Mouse (Mus musculus) myocyte (in vitro differentiated cells): Measurements from ENCODE around the gene Epha6. TPM values are rescaled to one million over a fixed set of nuclear protein-coding genes. Genes with fewer than 3 reads are reported as not detected.

Experiments used
- H3K27me3 ChIP-seq: one replicate; pipeline ENCODE4 v1.6.1; 2011; ENCODE audit not compliant: control insufficient read depth, insufficient read depth, insufficient read length
- H3K36me3 ChIP-seq: one replicate; pipeline ENCODE4 v1.6.1; 2011; ENCODE audit not compliant: control insufficient read depth, insufficient read depth
- H3K4me2 ChIP-seq: one replicate; pipeline ENCODE4 v1.6.1; 2011; ENCODE audit warnings: low read depth, control low read depth
- H3K4me3 ChIP-seq: one replicate; pipeline ENCODE4 v1.5.1; 2011; ENCODE audit warnings: mild to moderate bottlenecking, control low read depth, moderate library complexity
- H3K79me2 ChIP-seq: one replicate; pipeline ENCODE4 v1.6.1; 2011; ENCODE audit not compliant: control insufficient read depth, insufficient read depth
- H3ac ChIP-seq: one replicate; pipeline ENCODE4 v1.6.1; 2011; ENCODE audit not compliant: control insufficient read depth, insufficient read length
- CEBPB ChIP-seq: IDR thresholded peaks from 2 replicates; pipeline ENCODE4 v1.6.1; 2011; ENCODE audit warnings: mild to moderate bottlenecking, moderate library complexity; ENCODE audit not compliant: poor library complexity, insufficient read depth, severe bottlenecking
- E2F4 ChIP-seq: IDR thresholded peaks from one replicate; pipeline ENCODE4 v1.6.1; 2011; ENCODE audit warnings: mild to moderate bottlenecking, control low read depth, moderate library complexity; ENCODE audit not compliant: insufficient read depth
- MAX ChIP-seq: IDR thresholded peaks from one replicate; pipeline ENCODE4 v1.6.1; 2011; ENCODE audit warnings: low read depth, mild to moderate bottlenecking, control low read depth
- MYOD1 ChIP-seq, 3 experiments: IDR thresholded peaks; one replicate each; pipeline ENCODE4 v1.6.1; 2011; ENCODE audit warnings: control low read depth in 2 of 3, low read depth in 2 of 3, mild to moderate bottlenecking in 2 of 3, moderate library complexity in 1 of 3; ENCODE audit not compliant: insufficient read length in 2 of 3, control insufficient read depth in 1 of 3
- MYOG ChIP-seq, 3 experiments: IDR thresholded peaks; one replicate each; pipeline ENCODE4 v1.6.1; 2011; ENCODE audit warnings: control low read depth in 2 of 3, low read depth in 2 of 3, mild to moderate bottlenecking in 2 of 3; ENCODE audit not compliant: insufficient read length in 2 of 3, control insufficient read depth in 1 of 3, insufficient read depth in 1 of 3
- POLR2A ChIP-seq: IDR thresholded peaks from one replicate; pipeline ENCODE4 v1.6.1; 2011; ENCODE audit warnings: low read depth, mild to moderate bottlenecking, control low read depth, moderate library complexity; ENCODE audit not compliant: insufficient read length
- POLR2AphosphoS2 ChIP-seq: IDR thresholded peaks from one replicate; pipeline ENCODE4 v1.6.1; 2011; ENCODE audit warnings: low read depth, control low read depth; ENCODE audit not compliant: insufficient read length
- REST ChIP-seq: IDR thresholded peaks from one replicate; pipeline ENCODE4 v1.6.1; 2011; ENCODE audit warnings: mild to moderate bottlenecking, control low read depth, moderate library complexity; ENCODE audit not compliant: insufficient read depth, insufficient read length
- SRF ChIP-seq: IDR thresholded peaks from one replicate; pipeline ENCODE4 v1.6.1; 2011; ENCODE audit warnings: low read depth; ENCODE audit not compliant: control insufficient read depth, insufficient read length
- TCF12 ChIP-seq: IDR thresholded peaks from one replicate; pipeline ENCODE4 v1.6.1; 2011; ENCODE audit warnings: mild to moderate bottlenecking, control low read depth; ENCODE audit not compliant: poor library complexity, insufficient read depth, severe bottlenecking
- TCF3 ChIP-seq: IDR thresholded peaks from one replicate; pipeline ENCODE4 v1.6.1; 2011; ENCODE audit warnings: low read depth, control low read depth; ENCODE audit not compliant: insufficient read length
- USF1 ChIP-seq: IDR thresholded peaks from one replicate; pipeline ENCODE4 v1.6.1; 2011; ENCODE audit warnings: low read depth, mild to moderate bottlenecking, control low read depth, moderate library complexity
- polyA plus RNA-seq: library from polyadenylated mRNA; unstranded; fragments of >200 nt; fragmentation: generic; extraction: Trizol; gene quantifications from one replicate; pipeline ENCODE4 v1.2.1, GENCODE M21; 2012; ENCODE audit warnings: missing spikeins

Gene Epha6
- polyA plus RNA-seq, 1 experiment = not detected

- H3K4me3 ChIP-seq = no peak overlapping the region
- no peaks in the 10 kb centered on the region for H3K27me3 ChIP-seq
- H3K79me2 ChIP-seq = no peaks in the 10 kb centered on the region
- no peak overlapping the region for H3ac ChIP-seq
- H3K4me2 ChIP-seq = no peak overlapping the region
- no peaks in the 10 kb centered on the region for H3K36me3 ChIP-seq
- no peak for TF ChIP-seq SRF
- TF ChIP-seq USF1 = no peak
- TF ChIP-seq POLR2A = no peak
- no peak for TF ChIP-seq TCF12
- no peak for TF ChIP-seq MYOD1 (IDR thresholded peaks at IDR 0.05; ENCODE audit: control insufficient read depth in 1 of 3, insufficient read length in 2 of 3, low read depth in 2 of 3)
- TF ChIP-seq TCF3 = no peak
- no peak for TF ChIP-seq MYOG (IDR thresholded peaks at IDR 0.05; ENCODE audit: control insufficient read depth in 1 of 3, insufficient read depth in 1 of 3, insufficient read length in 2 of 3, low read depth in 2 of 3)
- no peak for TF ChIP-seq CEBPB
- TF ChIP-seq E2F4 = no peak
- no peak for TF ChIP-seq POLR2AphosphoS2
- TF ChIP-seq MAX = no peak
- TF ChIP-seq REST = no peak
Measured at GRCm38 (mm10) chr16:60604613-60605012, 718 bp downstream of the Epha6 start.

- no peak overlapping the region for H3K4me2 ChIP-seq
- H3K27me3 ChIP-seq = no peaks in the 10 kb centered on the region
- no peak overlapping the region for H3ac ChIP-seq
- H3K4me3 ChIP-seq = no peak overlapping the region
- TF ChIP-seq CEBPB = no peak
- no peak for TF ChIP-seq SRF
- no peak for TF ChIP-seq POLR2A
- TF ChIP-seq MYOD1 (IDR thresholded peaks at IDR 0.05; ENCODE audit: control insufficient read depth in 1 of 3, insufficient read length in 2 of 3, low read depth in 2 of 3) = no peak
- no peak for TF ChIP-seq TCF3
- no peak for TF ChIP-seq MAX
- no peak for TF ChIP-seq E2F4
- TF ChIP-seq REST = no peak
- no peak for TF ChIP-seq USF1
- no peak for TF ChIP-seq TCF12
- no peak for TF ChIP-seq POLR2AphosphoS2
- TF ChIP-seq MYOG (IDR thresholded peaks at IDR 0.05; ENCODE audit: control insufficient read depth in 1 of 3, insufficient read depth in 1 of 3, insufficient read length in 2 of 3, low read depth in 2 of 3) = no peak
- no peaks in the 10 kb centered on the region for H3K79me2 ChIP-seq
- no peaks in the 10 kb centered on the region for H3K36me3 ChIP-seq
Measured at GRCm38 (mm10) chr16:60585322-60585721, 20.0 kb downstream of the Epha6 start.

- Histone ChIP-seq H3K4me2 (no peak overlapping the region), H3K27me3 (no peaks in the 10 kb centered on the region), H3K36me3 (no peaks in the 10 kb centered on the region), H3K4me3 (no peak overlapping the region), H3K79me2 (no peaks in the 10 kb centered on the region), H3ac (no peak overlapping the region)
- TF ChIP-seq MYOG (IDR thresholded peaks at IDR 0.05; ENCODE audit: control insufficient read depth in 1 of 3, insufficient read depth in 1 of 3, insufficient read length in 2 of 3, low read depth in 2 of 3) (no peak), POLR2AphosphoS2 (no peak), E2F4 (no peak)
Measured at GRCm38 (mm10) chr16:60584695-60585094, 20.6 kb downstream of the Epha6 start.

GRCm38 (mm10) chr16:60570546-60570945, 34.8 kb downstream of the Epha6 start:
- H3K4me2 ChIP-seq = no peak overlapping the region
- no peak overlapping the region for H3K4me3 ChIP-seq
- no peaks in the 10 kb centered on the region for H3K79me2 ChIP-seq
- no peaks in the 10 kb centered on the region for H3K36me3 ChIP-seq
- no peaks in the 10 kb centered on the region for H3K27me3 ChIP-seq
- TF ChIP-seq CEBPB (no peak), TCF12 (no peak), REST (no peak), SRF (no peak), POLR2A (no peak), MAX (no peak), E2F4 (no peak), MYOD1 (IDR thresholded peaks at IDR 0.05; ENCODE audit: control insufficient read depth in 1 of 3, insufficient read length in 2 of 3, low read depth in 2 of 3) (no peak), TCF3 (no peak), POLR2AphosphoS2 (no peak), MYOG (IDR thresholded peaks at IDR 0.05; ENCODE audit: control insufficient read depth in 1 of 3, insufficient read depth in 1 of 3, insufficient read length in 2 of 3, low read depth in 2 of 3) (no peak), USF1 (no peak)
- H3ac ChIP-seq = no peak overlapping the region

GRCm38 (mm10) chr16:60544385-60544784, 60.9 kb downstream of the Epha6 start:
- no peaks in the 10 kb centered on the region for H3K27me3 ChIP-seq
- H3K4me2 ChIP-seq = no peak overlapping the region
- TF ChIP-seq TCF3 = no peak
- no peaks in the 10 kb centered on the region for H3K36me3 ChIP-seq
- no peak overlapping the region for H3K4me3 ChIP-seq
- no peaks in the 10 kb centered on the region for H3K79me2 ChIP-seq
- H3ac ChIP-seq = no peak overlapping the region
